Mouse (Mus musculus): ENCODE data around the gene Asic2.

Gene Asic2

GRCm38 (mm10) chr11:81153841-81154240 is 814.4 kb downstream of the Asic2 start:
- no peak for DNase-seq

- DNase-seq: peak in 1 of 2 experiments; percentile 37
These were observed 815.0 kb downstream of the Asic2 start for GRCm38 (mm10) chr11:81153161-81153840.

- peak in 1 of 2 experiments; percentile 33 for DNase-seq
These were observed 815.6 kb downstream of the Asic2 start for GRCm38 (mm10) chr11:81152460-81153160.

- DNase-seq: peak in 1 of 2 experiments; percentile 4
These were observed 816.3 kb downstream of the Asic2 start for GRCm38 (mm10) chr11:81152021-81152385.

- DNase-seq: no peak
These were observed 816.8 kb downstream of the Asic2 start for GRCm38 (mm10) chr11:81151286-81152020.

- no peak for DNase-seq
These were observed 817.6 kb downstream of the Asic2 start for GRCm38 (mm10) chr11:81150621-81151020.

GRCm38 (mm10) chr11:81148423-81148822 is 819.8 kb downstream of the Asic2 start:
- no peak for DNase-seq

- no peak for DNase-seq
These were observed 821.6 kb downstream of the Asic2 start for GRCm38 (mm10) chr11:81146574-81147157.

- DNase-seq: no peak
These were observed 833.1 kb downstream of the Asic2 start for GRCm38 (mm10) chr11:81135141-81135540.

GRCm38 (mm10) chr11:81133950-81134349 is 834.3 kb downstream of the Asic2 start:
- no peak for DNase-seq

- no peak for DNase-seq
These were observed 835.6 kb downstream of the Asic2 start for GRCm38 (mm10) chr11:81132669-81133068.

- no peak for DNase-seq
These were observed 843.9 kb downstream of the Asic2 start for GRCm38 (mm10) chr11:81124363-81124762.

GRCm38 (mm10) chr11:81120024-81120576 is 848.2 kb downstream of the Asic2 start:
- no peak for DNase-seq

- no peak for DNase-seq
These were observed 850.2 kb downstream of the Asic2 start for GRCm38 (mm10) chr11:81118055-81118454.

- peak; percentile 58 to 84 for DNase-seq
These were observed 852.6 kb downstream of the Asic2 start for GRCm38 (mm10) chr11:81115666-81116065.

- no peak for DNase-seq
These were observed 856.6 kb downstream of the Asic2 start for GRCm38 (mm10) chr11:81111626-81112025.

- no peak for DNase-seq
These were observed 858.2 kb downstream of the Asic2 start for GRCm38 (mm10) chr11:81110049-81110448.

GRCm38 (mm10) chr11:81106949-81107348 is 861.3 kb downstream of the Asic2 start:
- no peak for DNase-seq

- no peak for DNase-seq
These were observed 867.4 kb downstream of the Asic2 start for GRCm38 (mm10) chr11:81100829-81101228.

- peak in 1 of 2 experiments; percentile 2 for DNase-seq
These were observed 872.2 kb downstream of the Asic2 start for GRCm38 (mm10) chr11:81096011-81096410.

- peak in 1 of 2 experiments; percentile 14 for DNase-seq
These were observed 873.7 kb downstream of the Asic2 start for GRCm38 (mm10) chr11:81094581-81094980.

- DNase-seq: no peak
These were observed 876.1 kb downstream of the Asic2 start for GRCm38 (mm10) chr11:81092161-81092560.

- DNase-seq: no peak
These were observed 884.4 kb downstream of the Asic2 start for GRCm38 (mm10) chr11:81083822-81084221.

All from kidney, postnatal 25 days (tissue).